Mouse (Mus musculus) kidney, postnatal 0 days (tissue): Measurements from ENCODE around the gene Galr3. TPM values are rescaled to one million over a fixed set of nuclear protein-coding genes. Genes with fewer than 3 reads are reported as not detected.

Source experiments
- ATAC-seq: fragments of 200-750 bp; cut with Nextera tagmentation; replicated peaks from 2 replicates; pipeline ENCODE4 v1.8.0; 2017; ENCODE audit warnings: low read depth, moderate number of reproducible peaks, moderate TSS enrichment, moderate library complexity; ENCODE audit not compliant: low FRiP score
- DNase-seq: peaks from one replicate; pipeline ENCODE4 v3.0.0-alpha.2; 2016; ENCODE audit warnings: low spot score
- H3K27ac ChIP-seq: fragments of 300-500 bp; sonication (generic); 2 replicates; pipeline ENCODE4 v1.5.1; 2014; ENCODE audit warnings: mild to moderate bottlenecking
- H3K27me3 ChIP-seq: fragments of 300-500 bp; sonication (generic); 2 replicates; pipeline ENCODE4 v1.6.1; 2014; ENCODE audit warnings: low read length, mixed read lengths; ENCODE audit not compliant: insufficient read depth
- H3K36me3 ChIP-seq: fragments of 300-500 bp; sonication (generic); 2 replicates; pipeline ENCODE4 v1.6.1; 2014; ENCODE audit warnings: low read length, mixed read lengths; ENCODE audit not compliant: insufficient read depth
- H3K4me1 ChIP-seq: fragments of 300-500 bp; sonication (generic); replicated peaks from 2 replicates; pipeline ENCODE4 v1.6.1; 2014; ENCODE audit warnings: antibody characterized with exemption, low read length, mixed read lengths; ENCODE audit not compliant: insufficient read depth
- H3K4me2 ChIP-seq: fragments of 300-500 bp; sonication (generic); 2 replicates; pipeline ENCODE4 v1.6.1; 2014; ENCODE audit warnings: mild to moderate bottlenecking, low read length, moderate library complexity, mixed read lengths
- H3K4me3 ChIP-seq: fragments of 300-500 bp; sonication (generic); replicated peaks from 2 replicates; pipeline ENCODE4 v1.5.1; 2014; ENCODE audit warnings: low read depth, low read length
- H3K9ac ChIP-seq: fragments of 300-500 bp; sonication (generic); 2 replicates; pipeline ENCODE4 v1.6.1; 2014; ENCODE audit warnings: low read depth, low read length
- H3K9me3 ChIP-seq: fragments of 300-500 bp; sonication (generic); replicated peaks from 2 replicates; pipeline ENCODE4 v1.6.1; 2016; ENCODE audit warnings: low read length, inconsistent platforms, mixed read lengths
- CTCF ChIP-seq: IDR thresholded peaks from 2 replicates; pipeline ENCODE4 v1.5.1; 2016; ENCODE audit warnings: antibody characterized with exemption, low read depth, mild to moderate bottlenecking, moderate library complexity
- WGBS: fragments of 180-500 bp; shearing (Covaris S2); extraction: QIAGEN DNeasy Blood & Tissue Kit; methylation state at CpG from one replicate; pipeline ENCODE4 v1.1.7; 2014; 5-methylcytosine and 5-hydroxymethylcytosine counted together
- microRNA-seq: library from miRNA; unstranded; fragments of <30 nt; microRNA quantifications from one replicate; pipeline ENCODE4, GENCODE M21; 2016
- polyA plus RNA-seq: library from polyadenylated mRNA; unstranded; fragments of >200 nt; fragmentation: Nextera tagmentation; extraction: Ambion mirVana; gene quantifications from 2 replicates; pipeline ENCODE4 v1.2.1, GENCODE M21; 2015

Galr3 gene
- polyA plus RNA-seq, 1 experiment from 2014 or later, result 0.13 TPM

DNA sequence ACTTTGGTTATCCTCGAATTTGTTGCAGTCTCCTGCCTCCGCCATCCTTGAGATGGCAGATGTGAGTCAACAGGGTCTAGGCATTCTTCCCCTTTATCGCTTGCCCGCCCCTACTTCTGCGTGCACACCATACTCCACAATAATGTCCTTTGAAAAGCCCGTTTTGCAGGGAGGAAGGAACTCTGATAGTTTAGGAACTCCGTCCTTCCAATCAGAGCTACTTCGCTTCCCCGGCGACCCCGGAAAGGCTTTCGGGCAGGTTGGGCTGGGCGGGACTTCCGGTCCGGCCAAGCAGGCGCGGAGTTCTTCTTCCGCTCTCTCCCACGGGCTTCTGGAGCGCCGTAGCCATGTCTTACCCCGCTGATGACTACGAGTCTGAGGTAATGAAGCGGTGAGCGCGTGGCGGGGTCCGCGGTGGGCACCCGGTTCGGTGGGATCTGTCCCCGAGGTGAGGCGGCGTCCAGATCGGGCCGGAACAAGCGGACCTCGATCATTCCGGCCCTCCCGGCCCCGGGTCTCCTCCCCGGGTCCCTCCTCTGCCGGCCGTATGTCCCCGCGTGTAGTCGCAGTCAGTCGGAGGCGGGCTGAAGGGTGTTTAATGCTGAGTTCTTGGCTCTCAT is 33.3 kb downstream of the Galr3 start, which contains the start of gene Eif3l:
Eif3l (plus strand) TSS at position 267 of the 620 bp plus-strand sequence.
- TF ChIP-seq CTCF, result peak; percentile 19; the same call in 1 of the 2 replicates
- H3K9ac ChIP-seq, result peak within 1 kb of the TSS; percentile 80
- H3K27ac ChIP-seq, result peak within 1 kb of the TSS; percentile 85
- H3K36me3 ChIP-seq, result peaks cover 17% of the 10 kb centered on the region
- peak; percentile 81 for ATAC-seq
- H3K9me3 ChIP-seq, result no peaks in the 10 kb centered on the region
- peak within 1 kb of the TSS; percentile 79 for H3K4me3 ChIP-seq
- peaks cover 12% of the 10 kb centered on the region; the same call in 1 of the 2 replicates for H3K4me1 ChIP-seq
- H3K4me2 ChIP-seq, result peak within 1 kb of the TSS; percentile 81
- 1% methylated on average over 49 of the region's 49 CpGs for WGBS
- peak; percentile 95 for DNase-seq
- no peaks in the 10 kb centered on the region for H3K27me3 ChIP-seq

DNA sequence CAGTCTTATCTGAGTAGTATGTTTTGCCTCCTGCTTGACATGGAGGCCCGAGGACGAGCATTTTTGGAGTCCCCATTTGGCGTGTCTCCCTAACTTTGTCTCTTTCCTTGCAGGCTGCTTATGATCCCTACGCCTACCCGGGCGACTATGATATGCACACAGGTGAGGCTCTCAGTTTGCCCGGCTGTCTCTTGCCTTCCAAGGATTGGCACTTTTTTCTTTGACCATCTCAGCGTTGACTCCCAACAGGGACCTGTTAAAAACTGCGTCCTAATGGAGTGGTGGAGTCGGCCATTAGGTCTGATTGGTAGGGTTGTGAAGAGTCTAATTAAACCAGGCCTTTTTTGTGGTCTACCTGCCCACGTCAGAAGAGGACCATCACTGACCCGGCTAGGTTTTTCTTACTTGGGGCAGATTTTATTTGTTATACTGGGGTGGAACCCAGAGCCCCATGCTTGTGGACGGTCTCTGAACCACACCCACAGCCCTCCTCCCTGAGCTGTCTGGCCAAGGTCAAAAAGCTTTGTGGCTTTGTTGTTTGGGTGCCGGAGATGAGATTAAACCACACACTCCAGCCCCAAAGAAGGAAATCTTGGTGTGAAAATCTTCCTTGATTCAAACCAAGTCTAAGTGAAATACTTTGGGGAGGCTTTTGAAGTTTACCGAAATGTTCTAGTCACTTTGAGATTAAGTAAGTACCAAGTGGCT is 34.1 kb downstream of the Galr3 start:
- Histone ChIP-seq H3K9ac (peak overlapping the region; percentile 80), H3K36me3 (peaks cover 22% of the 10 kb centered on the region), H3K27ac (peak overlapping the region; percentile 85; the same call in 1 of the 2 replicates), H3K4me1 (peaks cover 12% of the 10 kb centered on the region; the same call in 1 of the 2 replicates), H3K27me3 (no peaks in the 10 kb centered on the region), H3K4me3 (peak overlapping the region; percentile 79), H3K9me3 (no peaks in the 10 kb centered on the region), H3K4me2 (peak overlapping the region; percentile 81)
- DNase-seq (no peak), ATAC-seq (no peak)
- 28% methylated on average over 15 of the region's 15 CpGs for WGBS
- no peak for TF ChIP-seq CTCF

DNA sequence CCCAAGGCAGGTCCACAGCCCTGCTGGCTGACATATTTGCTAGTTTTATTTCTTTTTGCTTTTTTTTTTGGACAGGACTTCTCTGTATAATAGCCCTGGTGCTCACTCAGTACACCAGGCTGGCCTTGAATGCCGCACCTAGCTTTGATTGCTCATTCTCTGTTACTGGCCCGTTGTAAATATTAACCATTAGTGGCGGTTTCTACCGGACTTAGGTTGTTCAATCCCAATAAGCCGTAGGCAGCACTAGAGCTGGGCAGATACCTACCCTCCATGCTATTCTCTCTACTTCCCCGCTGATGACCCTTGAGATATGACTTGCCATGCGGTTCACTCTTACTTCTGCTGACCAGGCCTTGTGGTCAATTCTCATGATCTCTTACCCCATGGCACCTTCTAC is 37.9 kb downstream of the Galr3 start:
- Histone ChIP-seq H3K9ac (no peak overlapping the region), H3K27ac (no peak overlapping the region), H3K4me3 (no peak overlapping the region), H3K4me2 (no peak overlapping the region), H3K4me1 (peaks cover 7% of the 10 kb centered on the region; the same call in 1 of the 2 replicates), H3K27me3 (no peaks in the 10 kb centered on the region), H3K9me3 (no peaks in the 10 kb centered on the region), H3K36me3 (peaks cover 58% of the 10 kb centered on the region)
- no peak for TF ChIP-seq CTCF
- 79% methylated on average over 7 of the region's 7 CpGs for WGBS
- ATAC-seq (0 out of 2 replicates have a peak, but pooled peaks have one; percentile 49), DNase-seq (no peak)

DNA sequence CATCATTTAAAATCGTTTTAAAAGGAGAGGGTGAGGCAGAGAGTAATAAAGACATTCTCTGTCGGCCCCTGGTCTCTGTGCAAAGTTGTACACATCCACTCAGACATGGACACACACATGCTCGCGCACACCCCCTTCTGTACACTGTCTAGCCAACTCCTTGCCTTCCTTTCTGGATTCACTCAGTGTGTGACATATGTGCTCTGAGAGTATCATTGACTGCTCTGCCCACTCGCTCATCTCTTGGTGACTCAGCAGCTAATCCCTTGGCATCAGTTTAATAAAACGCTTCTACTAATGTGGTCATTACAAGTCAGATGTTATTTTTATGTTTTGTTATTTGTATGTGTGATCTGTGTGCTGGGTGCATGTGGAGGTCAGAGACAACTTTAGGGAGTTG is 50.6 kb downstream of the Galr3 start:
- Histone ChIP-seq H3K4me1 (peaks cover 11% of the 10 kb centered on the region; the same call in 1 of the 2 replicates), H3K9ac (no peak overlapping the region), H3K36me3 (peaks cover 68% of the 10 kb centered on the region), H3K9me3 (no peaks in the 10 kb centered on the region), H3K4me3 (no peak overlapping the region), H3K4me2 (no peak overlapping the region), H3K27me3 (no peaks in the 10 kb centered on the region), H3K27ac (no peak overlapping the region)
- DNase-seq (no peak), ATAC-seq (no peak)
- WGBS, result 84% methylated on average over 6 of the region's 6 CpGs
- no peak for TF ChIP-seq CTCF

Small RNA genes lying within 50 kb of the gene (microRNA-seq; reads per million reads assigned to microRNA genes)
- 0.60 reads per million for gene Mir6956

Other genes starting within 250 kb of the Galr3 start
- 8.2 and 9.2 TPM in 2 replicates for gene Card10, start 238.8 kb upstream of the Galr3 start, polyA plus RNA-seq
- gene Cdc42ep1, start 199.3 kb upstream of the Galr3 start, polyA plus RNA-seq, result 51.4 and 57.1 TPM in 2 replicates
- 0.91 and 1.2 TPM in 2 replicates for gene Lgals2, start 186.4 kb upstream of the Galr3 start, polyA plus RNA-seq
- gene Gga1, start 164.7 kb upstream of the Galr3 start, polyA plus RNA-seq, result 41.5 and 42.8 TPM in 2 replicates
- 0.30 TPM in 1 of 2 replicates, not detected in the other for gene Gm49510, start 142.2 kb upstream of the Galr3 start, polyA plus RNA-seq
- 19.6 and 24.6 TPM in 2 replicates for gene Sh3bp1, start 142.1 kb upstream of the Galr3 start, polyA plus RNA-seq
- 7.1 and 7.8 TPM in 2 replicates for gene Pdxp, start 128.0 kb upstream of the Galr3 start, polyA plus RNA-seq
- 576 and 592 TPM in 2 replicates for gene Lgals1, start 115.2 kb upstream of the Galr3 start, polyA plus RNA-seq
- gene Nol12, start 107.0 kb upstream of the Galr3 start, polyA plus RNA-seq, result 43.8 and 46.8 TPM in 2 replicates
- gene Triobp, start 94.2 kb upstream of the Galr3 start, polyA plus RNA-seq, result 30.5 and 33.0 TPM in 2 replicates
- 522 and 524 TPM in 2 replicates for gene H1f0, start 13.4 kb upstream of the Galr3 start, polyA plus RNA-seq
- gene Ankrd54, start 21.0 kb downstream of the Galr3 start, polyA plus RNA-seq, result 42.5 and 42.6 TPM in 2 replicates
- 199 and 218 TPM in 2 replicates for gene Eif3l, start 33.3 kb downstream of the Galr3 start, polyA plus RNA-seq
- 5.9 and 6.6 TPM in 2 replicates for gene Micall1, start 67.0 kb downstream of the Galr3 start, polyA plus RNA-seq
- 314 and 321 TPM in 2 replicates for gene Polr2f, start 99.1 kb downstream of the Galr3 start, polyA plus RNA-seq
- 12.9 and 15.2 TPM in 2 replicates for gene 1700088E04Rik, start 99.4 kb downstream of the Galr3 start, polyA plus RNA-seq
- 0.23 and 0.25 TPM in 2 replicates for gene Sox10, start 123.4 kb downstream of the Galr3 start, polyA plus RNA-seq
- gene Pick1, start 187.3 kb downstream of the Galr3 start, polyA plus RNA-seq, result 31.8 and 35.6 TPM in 2 replicates
- 0.33 and 0.42 TPM in 2 replicates for gene Gm49486, start 187.5 kb downstream of the Galr3 start, polyA plus RNA-seq
- 0.23 TPM in 1 of 2 replicates, not detected in the other for gene Slc16a8, start 212.9 kb downstream of the Galr3 start, polyA plus RNA-seq
- gene Baiap2l2, start 243.7 kb downstream of the Galr3 start, polyA plus RNA-seq, result 23.9 and 25.0 TPM in 2 replicates